Mouse (Mus musculus) testis, adult 2 months (tissue): ENCODE results near the gene Fmo2.

Experiments
- CTCF ChIP-seq: fragments of 200-500 bp; IDR thresholded peaks from 2 replicates; pipeline ENCODE4 v1.5.1; 2012; ENCODE audit warnings: low read depth, mild to moderate bottlenecking, inconsistent platforms, low read length, moderate library complexity; ENCODE audit not compliant: control insufficient read depth, insufficient read depth, insufficient replicate concordance
- POLR2A ChIP-seq: fragments of 200-500 bp; IDR thresholded peaks from 2 replicates; pipeline ENCODE4 v1.6.1; 2012; ENCODE audit warnings: low read depth, mild to moderate bottlenecking, inconsistent platforms, low read length, moderate library complexity; ENCODE audit not compliant: control insufficient read depth

DNA sequence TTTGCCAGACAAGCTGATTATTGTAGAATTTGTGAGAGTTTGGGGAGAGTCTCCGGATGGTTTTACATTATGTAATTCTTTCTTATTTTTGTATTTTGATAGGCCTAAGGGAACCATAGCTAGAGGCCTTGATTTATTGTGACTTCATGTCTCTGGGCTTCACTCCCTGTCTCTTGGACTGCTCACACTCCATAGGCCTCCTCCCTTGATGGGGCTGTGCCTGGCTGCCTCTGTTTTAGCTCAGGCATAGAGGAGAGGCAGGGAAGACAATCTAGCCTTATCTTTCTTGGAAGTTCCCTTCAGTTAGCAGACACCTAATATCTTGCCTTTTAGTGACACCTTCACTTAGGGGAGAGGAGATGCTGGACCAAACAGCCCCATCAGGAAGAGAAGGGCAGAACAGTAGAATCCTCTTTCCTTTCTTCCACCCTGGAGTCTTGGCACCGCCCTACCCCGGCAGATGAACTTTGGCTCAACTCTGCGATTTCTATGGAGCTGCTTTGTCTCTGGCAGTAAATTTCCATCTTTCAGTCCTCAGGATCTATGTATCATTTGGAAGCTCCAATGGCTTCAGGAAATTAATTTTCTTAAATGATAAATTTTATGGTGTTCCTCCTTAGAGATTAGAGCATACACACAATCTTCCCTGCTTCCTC is 40.3 kb upstream of the Fmo2 start:
- TF ChIP-seq CTCF, result no peak
- TF ChIP-seq POLR2A, result no peak
